Mouse (Mus musculus): ENCODE data around the gene Spata2.

DNA sequence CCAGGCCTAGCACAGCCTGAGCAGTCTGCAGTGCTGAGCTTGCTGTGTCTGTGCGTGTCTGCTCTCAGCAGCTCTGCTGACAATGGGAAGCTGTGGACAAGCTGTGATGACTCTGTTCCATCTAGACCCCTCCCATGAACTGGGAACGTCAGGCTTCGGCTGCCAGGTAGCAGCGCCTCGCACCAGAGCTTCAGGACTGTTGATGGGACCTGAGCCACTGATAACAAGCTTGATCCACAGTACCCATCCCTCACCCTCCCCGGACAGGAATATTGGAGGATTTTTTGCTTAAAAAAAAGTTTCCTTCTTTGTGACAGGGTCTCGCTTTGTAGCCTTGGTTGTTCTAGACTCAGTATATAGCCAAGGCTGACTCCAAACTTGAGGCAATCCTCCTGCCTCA lies 45.5 kb downstream of the Spata2 start:
- no peak for TF ChIP-seq CTCF (IDR thresholded peaks at IDR 0.05; ENCODE audit: borderline replicate concordance, control insufficient read depth, extremely low read depth, insufficient read depth, low read length, poor library complexity)
- no peak for TF ChIP-seq POLR2A (IDR thresholded peaks at IDR 0.05; ENCODE audit: control insufficient read depth, extremely low read depth, insufficient read depth, low read length, poor library complexity)

All from thymus, adult 2 months (tissue).